Mouse (Mus musculus) gastrocnemius, adult 8-10 months (tissue): ENCODE results near the gene Zfp819. TPM values are rescaled to one million over a fixed set of nuclear protein-coding genes. Genes with fewer than 3 reads are reported as not detected.
"Not testable (repeated sequence)": the region's sequence is repeated elsewhere in the genome, so short reads cannot be mapped to it uniquely, and the experiment has no call there.

Source experiments
- DNase-seq, 2 experiments: peaks; one replicate each; pipeline ENCODE4 v3.0.0; 2022; ENCODE audit warnings: low spot score in 2 of 2
- total RNA-seq, 4 experiments: library from RNA; stranded (reverse); gene quantifications; 2 replicates each; pipeline ENCODE4 v1.2.4; 2022

Gene Zfp819
- total RNA-seq, 4 experiments from 2014 or later: not detected

GRCm38 (mm10) chr7:43642587-43642986 is 35.6 kb downstream of the Zfp819 start:
- no peak for DNase-seq

- DNase-seq: no peak
These were observed 36.2 kb downstream of the Zfp819 start for GRCm38 (mm10) chr7:43643046-43643652.

GRCm38 (mm10) chr7:43652683-43653082 is 45.7 kb downstream of the Zfp819 start:
- DNase-seq: no peak

- no peak for DNase-seq
These were observed 47.5 kb downstream of the Zfp819 start for GRCm38 (mm10) chr7:43654519-43654918.

- DNase-seq: no peak
These were observed 49.3 kb downstream of the Zfp819 start for GRCm38 (mm10) chr7:43656232-43656631.

- no peak for DNase-seq
These were observed 53.0 kb downstream of the Zfp819 start, which contains the start of gene Siglece for GRCm38 (mm10) chr7:43660002-43660401. Gene Siglece (minus strand): TSS chr7:43660161.

- no peak for DNase-seq
These were observed 55.8 kb downstream of the Zfp819 start for GRCm38 (mm10) chr7:43662804-43663203.

- DNase-seq: not testable (repeated sequence)
These were observed 60.3 kb downstream of the Zfp819 start for GRCm38 (mm10) chr7:43667221-43667620.

Other genes with a start within 250 kb of the Zfp819 start
- not detected for gene Siglecg, start 199.0 kb upstream of the Zfp819 start, total RNA-seq
- not detected for gene Lim2, start 179.5 kb upstream of the Zfp819 start, total RNA-seq
- not detected for gene Nkg7, start 170.1 kb upstream of the Zfp819 start, total RNA-seq
- gene Cldnd2, start 166.4 kb upstream of the Zfp819 start, total RNA-seq: not detected
- 100 to 1,000 TPM; 284 to 324 (median 303) TPM for gene Etfb, start 163.1 kb upstream of the Zfp819 start, total RNA-seq
- under 1 TPM in 1 of 4 experiments, not detected in 3; 0.73 TPM for gene Gm45233, start 163.0 kb upstream of the Zfp819 start, total RNA-seq
- 1 to 10 TPM; 1.3 to 2.7 (median 1.7) TPM for gene Vsig10l, start 144.0 kb upstream of the Zfp819 start, total RNA-seq
- gene Iglon5, start 117.1 kb upstream of the Zfp819 start, total RNA-seq: under 1 TPM in 3 of 4 experiments, not detected in 1; 0.10 to 0.31 (median 0.13) TPM
- not detected for gene 4931406B18Rik, start 101.2 kb upstream of the Zfp819 start, total RNA-seq
- gene Cd33, start 62.7 kb upstream of the Zfp819 start, total RNA-seq: under 1 TPM; 0.10 to 0.75 (median 0.52) TPM
- under 1 TPM; 0.16 to 0.43 (median 0.33) TPM for gene Zfp658, start 44.9 kb upstream of the Zfp819 start, total RNA-seq
- gene Zfp719, start 27.6 kb upstream of the Zfp819 start, total RNA-seq: 1 to 10 TPM; 3.6 to 3.9 (median 3.8) TPM
- gene Ceacam18, start 27.5 kb downstream of the Zfp819 start, total RNA-seq: not detected
- gene Siglece, start 53.0 kb downstream of the Zfp819 start, total RNA-seq: under 1 TPM; 0.12 to 0.25 (median 0.16) TPM
- 1 to 10 TPM; 2.1 to 3.2 (median 2.6) TPM for gene Ctu1, start 64.8 kb downstream of the Zfp819 start, total RNA-seq
- under 1 TPM in 1 of 4 experiments, not detected in 3; 0.19 TPM for gene Klk14, start 83.2 kb downstream of the Zfp819 start, total RNA-seq
- gene Klk13, start 105.4 kb downstream of the Zfp819 start, total RNA-seq: not detected
- gene Klk12, start 161.7 kb downstream of the Zfp819 start, total RNA-seq: not detected
- under 1 TPM in 1 of 4 experiments, not detected in 3; 0.40 TPM for gene Klk11, start 167.4 kb downstream of the Zfp819 start, total RNA-seq
- under 1 TPM; 0.27 to 0.53 (median 0.31) TPM for gene Klk10, start 173.9 kb downstream of the Zfp819 start, total RNA-seq
- gene Klk9, start 184.7 kb downstream of the Zfp819 start, total RNA-seq: not detected
- 1 to 10 TPM in 2 of 4 experiments, under 1 TPM in 2; 0.63 to 1.7 (median 0.95) TPM for gene Klk8, start 190.4 kb downstream of the Zfp819 start, total RNA-seq
- gene Klk7, start 204.1 kb downstream of the Zfp819 start, total RNA-seq: not detected
- not detected for gene Klk6, start 217.3 kb downstream of the Zfp819 start, total RNA-seq
- gene Klk5, start 234.8 kb downstream of the Zfp819 start, total RNA-seq: not detected